Mouse (Mus musculus) midbrain, embryonic 13.5 days (tissue): Measurements from ENCODE around the gene Tceal5. TPM values are rescaled to one million over a fixed set of nuclear protein-coding genes. Genes with fewer than 3 reads are reported as not detected.
"Not testable (repeated sequence)": the region's sequence is repeated elsewhere in the genome, so short reads cannot be mapped to it uniquely, and the experiment has no call there.

Source experiments
- ATAC-seq: fragments of 200-750 bp; cut with Nextera tagmentation; 2 replicates; pipeline ENCODE4 v1.8.0; 2017; ENCODE audit warnings: mild to moderate bottlenecking, moderate TSS enrichment, moderate library complexity
- H3K27ac ChIP-seq: fragments of 300-500 bp; sonication (generic); 2 replicates; pipeline ENCODE4 v1.5.1; 2015; ENCODE audit warnings: inconsistent platforms, mild to moderate bottlenecking, moderate library complexity
- H3K27me3 ChIP-seq: fragments of 300-500 bp; sonication (generic); 2 replicates; pipeline ENCODE4 v1.6.1; 2015; ENCODE audit warnings: mild to moderate bottlenecking, inconsistent platforms
- H3K36me3 ChIP-seq: fragments of 300-500 bp; sonication (generic); 2 replicates; pipeline ENCODE4 v1.6.1; 2015; ENCODE audit warnings: mild to moderate bottlenecking, inconsistent platforms
- H3K4me1 ChIP-seq: fragments of 300-500 bp; sonication (generic); replicated peaks from 2 replicates; pipeline ENCODE4 v1.6.1; 2015; ENCODE audit warnings: inconsistent platforms
- H3K4me2 ChIP-seq: fragments of 300-500 bp; sonication (generic); replicated peaks from 2 replicates; pipeline ENCODE4 v1.6.1; 2015; ENCODE audit warnings: moderate library complexity, mild to moderate bottlenecking, inconsistent platforms
- H3K4me3 ChIP-seq: fragments of 300-500 bp; sonication (generic); replicated peaks from 2 replicates; pipeline ENCODE4 v1.5.1; 2015; ENCODE audit warnings: mild to moderate bottlenecking, inconsistent platforms
- H3K9ac ChIP-seq: fragments of 300-500 bp; sonication (generic); replicated peaks from 2 replicates; pipeline ENCODE4 v1.6.1; 2015; ENCODE audit warnings: mild to moderate bottlenecking, inconsistent platforms
- H3K9me3 ChIP-seq: fragments of 300-500 bp; sonication (generic); 2 replicates; pipeline ENCODE4 v1.6.1; 2016; ENCODE audit warnings: mild to moderate bottlenecking, inconsistent platforms
- WGBS: fragments of 180-500 bp; shearing (Covaris S2); methylation state at CpG from one replicate; pipeline ENCODE4 v1.1.7; 2015; 5-methylcytosine and 5-hydroxymethylcytosine counted together
- polyA plus RNA-seq: library from polyadenylated mRNA; unstranded; fragments of >200 nt; fragmentation: Nextera tagmentation; extraction: Ambion mirVana; gene quantifications from 2 replicates; pipeline ENCODE4 v1.2.1, GENCODE M21; 2015

Gene Tceal5
- polyA plus RNA-seq, 1 experiment from 2014 or later: 20.1 TPM

DNA sequence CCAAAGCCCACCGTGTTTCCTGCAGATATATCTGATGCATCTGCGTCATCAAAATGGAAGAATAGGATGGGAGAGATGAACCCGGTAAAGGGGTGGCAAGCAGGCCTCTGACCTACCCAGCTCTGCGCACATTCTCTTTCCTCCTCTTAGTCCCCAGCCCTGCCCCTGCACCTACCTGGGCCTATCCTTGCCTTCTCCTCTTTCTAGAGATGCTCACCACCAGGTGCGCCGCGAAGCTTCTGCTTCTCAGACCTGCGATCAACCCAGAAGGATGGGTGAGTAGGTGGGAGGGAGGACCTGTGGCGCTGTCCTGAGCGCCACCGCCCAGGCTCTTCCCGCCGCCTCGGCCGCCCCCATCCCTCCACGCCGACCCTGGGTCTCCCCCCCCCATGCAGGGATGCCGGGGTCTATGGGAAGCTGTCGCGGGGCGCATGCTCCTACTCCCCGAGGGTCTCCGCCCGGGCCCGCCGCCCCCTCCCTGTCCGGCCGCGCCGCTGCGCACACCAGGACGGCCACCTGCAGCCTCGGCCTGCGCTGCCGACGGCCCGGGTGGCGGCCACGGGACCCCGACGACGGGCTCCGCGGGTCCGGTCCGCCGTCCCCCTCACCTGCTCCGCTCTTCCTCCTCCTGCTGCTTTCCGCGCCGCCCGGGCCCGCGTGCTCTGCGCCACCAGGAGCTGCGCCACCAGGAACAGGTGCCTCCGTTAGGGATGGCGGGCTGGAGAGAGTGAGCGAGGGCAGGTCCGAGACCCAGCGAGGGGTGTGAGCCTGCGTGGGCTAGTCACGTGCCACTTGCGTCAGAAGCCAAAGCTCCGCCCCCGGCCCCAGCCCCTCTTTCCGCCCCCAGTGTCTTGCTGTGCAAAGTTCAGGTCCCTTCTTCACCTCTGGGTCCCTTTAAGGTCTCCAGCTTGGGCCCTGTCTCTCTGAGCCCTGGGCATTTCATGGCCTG is 11.3 kb upstream of the Tceal5 start, which contains the start of the genes Tceal7 and Bex1:
Tceal7 (plus strand) TSS at position 51 of the 949 bp plus-strand sequence.
Bex1 (minus strand) TSS at position 785 of the 949 bp plus-strand sequence.
- H3K4me3 ChIP-seq: peak within 1 kb of the TSS; percentile 43
- H3K4me1 ChIP-seq, H3K27me3 ChIP-seq, H3K36me3 ChIP-seq, H3K27ac ChIP-seq, H3K9me3 ChIP-seq: not testable (repeated sequence)
- H3K9ac ChIP-seq: peak within 1 kb of the TSS; percentile 53
- peak within 1 kb of the TSS; percentile 53 for H3K4me2 ChIP-seq
- peak; percentile 95 for ATAC-seq
- 29% methylated on average over 15 of the region's 67 CpGs for WGBS

DNA sequence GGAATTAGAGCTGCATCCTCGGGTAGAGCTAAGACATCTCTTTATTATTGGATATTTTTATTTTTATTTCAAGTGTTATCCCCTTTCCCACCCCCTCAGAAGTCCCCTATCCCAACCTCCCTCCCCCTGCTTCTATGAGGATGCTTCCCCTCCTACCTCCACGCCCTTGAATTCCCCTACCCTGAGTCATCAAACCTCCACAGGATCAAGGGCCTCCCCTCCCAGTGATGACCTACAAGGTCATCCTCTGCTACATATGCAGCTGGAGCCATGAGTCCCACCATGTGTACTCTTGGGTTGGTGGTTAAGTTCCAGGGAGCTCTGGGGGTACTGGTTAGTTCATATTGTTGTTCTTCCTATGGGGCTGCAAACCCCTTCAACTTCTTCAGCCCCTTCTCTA is 9.7 kb upstream of the Tceal5 start:
- H3K4me1 ChIP-seq: no peaks in the 10 kb centered on the region; the same call in 1 of the 2 replicates
- no peak overlapping the region for H3K27ac ChIP-seq
- H3K9ac ChIP-seq: no peak overlapping the region
- no peak overlapping the region for H3K4me2 ChIP-seq
- H3K9me3 ChIP-seq: no peaks in the 10 kb centered on the region
- H3K36me3 ChIP-seq: no peaks in the 10 kb centered on the region
- no peak overlapping the region for H3K4me3 ChIP-seq
- no peak for ATAC-seq
- WGBS: 72% methylated on average over 2 of the region's 2 CpGs
- H3K27me3 ChIP-seq: no peaks in the 10 kb centered on the region

DNA sequence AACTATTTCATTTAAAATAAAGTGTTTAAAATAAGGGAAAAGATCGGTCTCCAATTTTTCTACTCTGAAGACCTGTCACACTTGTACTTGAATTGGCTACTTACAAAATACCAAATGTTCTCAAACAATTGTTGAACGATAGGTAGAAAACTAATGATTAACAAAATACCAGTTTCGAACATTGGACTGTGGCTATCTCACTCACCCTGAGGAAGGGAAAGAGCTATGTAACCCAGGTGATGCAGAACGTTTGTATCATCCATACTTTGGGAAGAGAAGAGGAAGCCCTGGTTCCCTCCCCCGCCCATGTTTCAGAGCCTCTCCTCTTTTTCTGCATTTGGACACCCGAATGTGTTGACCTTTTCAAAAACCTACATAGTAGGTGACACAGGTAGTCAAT is 730 bp upstream of the Tceal5 start:
- 87% methylated on average over 6 of the region's 6 CpGs for WGBS
- H3K27ac ChIP-seq: no peak overlapping the region
- no peak overlapping the region for H3K9ac ChIP-seq

GRCm38 (mm10) chrX:136203257-136203656 is 419 bp downstream of the Tceal5 start:
- H3K9me3 ChIP-seq: no peaks in the 10 kb centered on the region
- WGBS: 27% methylated on average over 7 of the region's 7 CpGs
- peak overlapping the region; percentile 50 for H3K4me3 ChIP-seq
- peak; percentile 77 for ATAC-seq
- no peaks in the 10 kb centered on the region for H3K4me1 ChIP-seq
- peak overlapping the region; percentile 57 for H3K4me2 ChIP-seq
- peaks cover 6% of the 10 kb centered on the region for H3K27me3 ChIP-seq
- H3K36me3 ChIP-seq: no peaks in the 10 kb centered on the region
- H3K27ac ChIP-seq: peak overlapping the region; percentile 70
- peak overlapping the region; percentile 67 for H3K9ac ChIP-seq

More for the DNA sequence above, 730 bp upstream of the Tceal5 start:
- peaks cover 6% of the 10 kb centered on the region for H3K27me3 ChIP-seq
- H3K4me2 ChIP-seq: no peak overlapping the region
- no peak for ATAC-seq
- H3K4me3 ChIP-seq: no peak overlapping the region
- no peaks in the 10 kb centered on the region for H3K36me3 ChIP-seq
- no peaks in the 10 kb centered on the region for H3K4me1 ChIP-seq
- no peaks in the 10 kb centered on the region for H3K9me3 ChIP-seq

DNA sequence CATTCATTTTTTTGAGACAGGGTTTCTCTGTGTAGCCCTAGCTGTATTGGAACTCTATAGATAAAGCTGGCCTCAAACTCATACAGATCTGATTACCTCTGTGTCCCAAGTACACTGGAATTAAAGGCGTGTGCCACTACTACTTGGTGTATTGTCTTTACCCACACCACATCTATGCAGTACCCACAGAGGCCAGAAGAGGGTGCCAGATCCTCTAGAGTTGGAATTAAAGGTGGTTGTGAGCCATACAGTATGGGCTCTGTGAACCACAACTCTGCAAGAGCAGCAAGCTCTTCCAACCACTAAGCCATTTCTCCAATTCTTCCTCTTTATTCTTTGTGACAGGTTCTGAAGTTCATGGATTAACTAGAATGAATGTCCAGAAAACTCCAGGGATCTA is 6.8 kb downstream of the Tceal5 start:
- H3K27ac ChIP-seq: no peak overlapping the region
- no peak overlapping the region for H3K4me2 ChIP-seq
- H3K9me3 ChIP-seq: no peaks in the 10 kb centered on the region
- H3K4me1 ChIP-seq: no peaks in the 10 kb centered on the region
- 48% methylated on average over 1 of the region's 1 CpGs for WGBS
- H3K27me3 ChIP-seq: peaks cover 1% of the 10 kb centered on the region; the same call in 1 of the 2 replicates
- no peak overlapping the region for H3K4me3 ChIP-seq
- no peaks in the 10 kb centered on the region for H3K36me3 ChIP-seq
- no peak for ATAC-seq
- no peak overlapping the region for H3K9ac ChIP-seq

- Histone ChIP-seq H3K27ac (no peak overlapping the region), H3K4me3 (no peak overlapping the region), H3K27me3 (no peaks in the 10 kb centered on the region; the same call in 1 of the 2 replicates), H3K9me3 (no peaks in the 10 kb centered on the region), H3K4me1 (no peaks in the 10 kb centered on the region), H3K9ac (no peak overlapping the region), H3K36me3 (no peaks in the 10 kb centered on the region), H3K4me2 (no peak overlapping the region)
- ATAC-seq: no peak
- WGBS: 82% methylated on average over 16 of the region's 16 CpGs
These were observed 8.3 kb downstream of the Tceal5 start for GRCm38 (mm10) chrX:136195193-136195944.

- ATAC-seq: no peak
- H3K36me3 ChIP-seq: no peaks in the 10 kb centered on the region
- no peak overlapping the region for H3K27ac ChIP-seq
- H3K9me3 ChIP-seq: no peaks in the 10 kb centered on the region
- 82% methylated on average over 1 of the region's 1 CpGs for WGBS
- H3K4me2 ChIP-seq: no peak overlapping the region
- H3K4me1 ChIP-seq: no peaks in the 10 kb centered on the region
- no peak overlapping the region for H3K4me3 ChIP-seq
- no peak overlapping the region for H3K9ac ChIP-seq
- no peaks in the 10 kb centered on the region for H3K27me3 ChIP-seq
These were observed 20.6 kb downstream of the Tceal5 start for GRCm38 (mm10) chrX:136183107-136183506.

GRCm38 (mm10) chrX:136180897-136181553 is 22.7 kb downstream of the Tceal5 start:
- Histone ChIP-seq H3K27me3 (peaks cover 1% of the 10 kb centered on the region; the same call in 1 of the 2 replicates), H3K4me2 (no peak overlapping the region), H3K9me3 (no peaks in the 10 kb centered on the region), H3K27ac (no peak overlapping the region), H3K4me3 (no peak overlapping the region), H3K36me3 (no peaks in the 10 kb centered on the region), H3K9ac (no peak overlapping the region), H3K4me1 (no peaks in the 10 kb centered on the region)
- 22% methylated on average over 11 of the region's 11 CpGs for WGBS
- peak; percentile 63; the same call in 1 of the 2 replicates for ATAC-seq

GRCm38 (mm10) chrX:136172786-136173185 is 30.9 kb downstream of the Tceal5 start:
- Histone ChIP-seq H3K4me1 (peaks cover 4% of the 10 kb centered on the region; the same call in 1 of the 2 replicates), H3K9ac (0 out of 2 replicates have a peak overlapping the region, but pooled peaks have one; percentile 37), H3K9me3 (no peaks in the 10 kb centered on the region), H3K36me3 (no peaks in the 10 kb centered on the region), H3K4me3 (peak overlapping the region; percentile 56), H3K27me3 (peaks cover 6% of the 10 kb centered on the region; the same call in 1 of the 2 replicates), H3K27ac (peak overlapping the region; percentile 58), H3K4me2 (peak overlapping the region; percentile 56)
- ATAC-seq: no peak
- 25% methylated on average over 10 of the region's 10 CpGs for whole genome bisulfite sequencing

- peak within 1 kb of the TSS; percentile 56 for H3K4me3 ChIP-seq
- WGBS: 21% methylated on average over 10 of the region's 10 CpGs
- H3K36me3 ChIP-seq: no peaks in the 10 kb centered on the region
- no peaks in the 10 kb centered on the region for H3K9me3 ChIP-seq
- peak; percentile 96 for ATAC-seq
- peak within 1 kb of the TSS; percentile 73 for H3K9ac ChIP-seq
- H3K27ac ChIP-seq: peak within 1 kb of the TSS; percentile 85
- peaks cover 4% of the 10 kb centered on the region; the same call in 1 of the 2 replicates for H3K4me1 ChIP-seq
- peak within 1 kb of the TSS; percentile 56 for H3K4me2 ChIP-seq
- peaks cover 6% of the 10 kb centered on the region; the same call in 1 of the 2 replicates for H3K27me3 ChIP-seq
These were observed 31.5 kb downstream of the Tceal5 start, which contains the start of gene Tceal8 for GRCm38 (mm10) chrX:136172118-136172551. Gene Tceal8 (minus strand): TSS chrX:136172342.
